Mouse (Mus musculus) stomach, embryonic 14.5 days (tissue): Measurements from ENCODE around the gene Eprs. TPM values are rescaled to one million over a fixed set of nuclear protein-coding genes. Genes with fewer than 3 reads are reported as not detected.

Experiments used
- ATAC-seq: fragments of 200-750 bp; cut with Nextera tagmentation; 2 replicates; pipeline ENCODE4 v1.8.0; 2017; ENCODE audit warnings: low read depth, moderate TSS enrichment; ENCODE audit not compliant: insufficient number of reproducible peaks, insufficient read depth, low FRiP score
- H3K27ac ChIP-seq: fragments of 300-500 bp; sonication (generic); 2 replicates; pipeline ENCODE4 v1.5.1; 2014; ENCODE audit warnings: mild to moderate bottlenecking, low read length, moderate library complexity, mixed read lengths
- H3K27me3 ChIP-seq: fragments of 300-500 bp; sonication (generic); 2 replicates; pipeline ENCODE4 v1.6.1; 2014; ENCODE audit warnings: low read length, control low read depth, mixed read lengths; ENCODE audit not compliant: control insufficient read depth, insufficient read depth
- H3K36me3 ChIP-seq: fragments of 300-500 bp; sonication (generic); 2 replicates; pipeline ENCODE4 v1.6.1; 2014; ENCODE audit warnings: mild to moderate bottlenecking, control low read depth, low read length, moderate library complexity, mixed read lengths; ENCODE audit not compliant: control insufficient read depth, insufficient read depth
- H3K4me1 ChIP-seq: fragments of 300-500 bp; sonication (generic); 2 replicates; pipeline ENCODE4 v1.6.1; 2014; ENCODE audit warnings: low read length, control low read depth, mixed read lengths; ENCODE audit not compliant: control insufficient read depth, insufficient read depth
- H3K4me2 ChIP-seq: fragments of 300-500 bp; sonication (generic); replicated peaks from 2 replicates; pipeline ENCODE4 v1.6.1; 2014; ENCODE audit warnings: low read depth, low read length, control low read depth
- H3K4me3 ChIP-seq: fragments of 300-500 bp; sonication (generic); 2 replicates; pipeline ENCODE4 v1.5.1; 2014; ENCODE audit warnings: low read depth, low read length, control low read depth
- H3K9ac ChIP-seq: fragments of 300-500 bp; sonication (generic); replicated peaks from 2 replicates; pipeline ENCODE4 v1.6.1; 2014; ENCODE audit warnings: low read depth, mild to moderate bottlenecking, control low read depth, low read length, moderate library complexity, mixed read lengths
- H3K9me3 ChIP-seq: fragments of 300-500 bp; sonication (generic); 2 replicates; pipeline ENCODE4 v1.6.1; 2016; ENCODE audit warnings: low read depth, low read length, control low read depth; ENCODE audit not compliant: control insufficient read depth
- WGBS: fragments of 180-500 bp; shearing (Covaris S2); extraction: QIAGEN DNeasy Blood & Tissue Kit; methylation state at CpG from one replicate; pipeline ENCODE4 v1.1.7; 2014; 5-methylcytosine and 5-hydroxymethylcytosine counted together
- polyA plus RNA-seq: library from polyadenylated mRNA; unstranded; fragments of >200 nt; fragmentation: Nextera tagmentation; extraction: Ambion mirVana; gene quantifications from 2 replicates; pipeline ENCODE4 v1.2.1, GENCODE M21; 2014

Eprs gene
- polyA plus RNA-seq, 1 experiment from 2014 or later: 167 TPM

- H3K4me3 ChIP-seq: no peak overlapping the region
- no peaks in the 10 kb centered on the region for H3K36me3 ChIP-seq
- no peak overlapping the region for H3K4me2 ChIP-seq
- peaks cover 25% of the 10 kb centered on the region for H3K27me3 ChIP-seq
- no peak for ATAC-seq
- no peaks in the 10 kb centered on the region for H3K9me3 ChIP-seq
- H3K4me1 ChIP-seq: peaks cover 4% of the 10 kb centered on the region; the same call in 1 of the 2 replicates
- H3K9ac ChIP-seq: no peak overlapping the region
- no peak overlapping the region for H3K27ac ChIP-seq
- 84% methylated on average over 9 of the region's 9 CpGs for WGBS
These were observed 93.5 kb downstream of the Eprs start for GRCm38 (mm10) chr1:185456327-185456726.

DNA sequence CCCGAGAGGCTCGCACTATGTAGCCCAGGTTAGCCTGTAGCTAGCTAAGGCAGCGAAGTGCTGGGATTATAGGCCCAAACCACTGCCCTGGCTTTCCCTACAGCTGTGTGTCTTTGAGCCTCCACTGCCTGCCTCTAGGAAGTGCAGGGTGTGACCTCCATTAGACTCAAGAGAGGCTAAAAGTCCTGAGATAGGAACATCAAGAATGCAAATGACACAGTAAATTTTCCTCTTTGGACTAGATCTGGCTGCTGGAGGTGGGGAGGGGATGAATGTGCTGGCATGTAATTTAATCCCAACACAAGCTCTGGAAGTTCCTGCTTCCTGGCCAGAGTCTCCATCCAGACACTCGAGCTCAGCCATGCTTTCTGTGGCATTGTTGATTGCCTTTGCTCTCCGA lies 97.3 kb downstream of the Eprs start:
- Histone ChIP-seq H3K4me1 (peaks cover 3% of the 10 kb centered on the region; the same call in 1 of the 2 replicates), H3K9me3 (no peaks in the 10 kb centered on the region), H3K9ac (no peak overlapping the region), H3K27ac (no peak overlapping the region), H3K27me3 (peaks cover 18% of the 10 kb centered on the region), H3K4me2 (no peak overlapping the region), H3K4me3 (no peak overlapping the region), H3K36me3 (no peaks in the 10 kb centered on the region)
- ATAC-seq: no peak
- 78% methylated on average over 5 of the region's 5 CpGs for WGBS

GRCm38 (mm10) chr1:185462889-185463288 lies 100.0 kb downstream of the Eprs start:
- no peak overlapping the region for H3K4me3 ChIP-seq
- ATAC-seq: no peak
- H3K9me3 ChIP-seq: no peaks in the 10 kb centered on the region
- H3K27ac ChIP-seq: no peak overlapping the region
- H3K27me3 ChIP-seq: no peaks in the 10 kb centered on the region
- H3K36me3 ChIP-seq: no peaks in the 10 kb centered on the region
- H3K9ac ChIP-seq: no peak overlapping the region
- no peaks in the 10 kb centered on the region for H3K4me1 ChIP-seq
- WGBS: 72% methylated on average over 5 of the region's 5 CpGs
- H3K4me2 ChIP-seq: no peak overlapping the region

DNA sequence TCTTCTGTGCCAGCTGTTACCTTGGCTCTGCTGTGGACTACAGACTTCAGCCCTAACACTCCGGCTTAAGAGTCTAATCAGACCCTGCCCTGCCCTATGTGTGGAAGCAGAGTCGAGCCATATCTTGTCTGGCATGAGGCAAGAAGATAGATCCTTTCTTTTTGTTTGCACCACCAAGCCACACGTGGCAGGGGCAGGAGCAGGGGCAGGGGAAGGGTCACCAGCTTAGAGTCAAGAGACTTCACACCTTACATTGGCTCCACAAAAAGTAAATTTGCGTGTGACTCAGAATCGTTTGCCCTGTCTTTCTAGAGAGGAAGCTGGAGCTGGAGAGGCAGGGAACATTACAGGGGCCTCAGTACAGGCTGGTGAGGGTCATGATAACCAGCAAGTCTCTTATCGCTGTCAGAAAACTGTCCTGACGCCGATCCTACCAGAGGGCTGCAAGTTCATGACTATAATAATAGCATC lies 106.7 kb downstream of the Eprs start:
- ATAC-seq: no peak
- Histone ChIP-seq H3K27ac (no peak overlapping the region), H3K9ac (no peak overlapping the region), H3K9me3 (no peaks in the 10 kb centered on the region), H3K4me2 (no peak overlapping the region), H3K4me1 (no peaks in the 10 kb centered on the region), H3K4me3 (no peak overlapping the region), H3K36me3 (no peaks in the 10 kb centered on the region), H3K27me3 (no peaks in the 10 kb centered on the region)
- 57% methylated on average over 8 of the region's 8 CpGs for whole genome bisulfite sequencing

DNA sequence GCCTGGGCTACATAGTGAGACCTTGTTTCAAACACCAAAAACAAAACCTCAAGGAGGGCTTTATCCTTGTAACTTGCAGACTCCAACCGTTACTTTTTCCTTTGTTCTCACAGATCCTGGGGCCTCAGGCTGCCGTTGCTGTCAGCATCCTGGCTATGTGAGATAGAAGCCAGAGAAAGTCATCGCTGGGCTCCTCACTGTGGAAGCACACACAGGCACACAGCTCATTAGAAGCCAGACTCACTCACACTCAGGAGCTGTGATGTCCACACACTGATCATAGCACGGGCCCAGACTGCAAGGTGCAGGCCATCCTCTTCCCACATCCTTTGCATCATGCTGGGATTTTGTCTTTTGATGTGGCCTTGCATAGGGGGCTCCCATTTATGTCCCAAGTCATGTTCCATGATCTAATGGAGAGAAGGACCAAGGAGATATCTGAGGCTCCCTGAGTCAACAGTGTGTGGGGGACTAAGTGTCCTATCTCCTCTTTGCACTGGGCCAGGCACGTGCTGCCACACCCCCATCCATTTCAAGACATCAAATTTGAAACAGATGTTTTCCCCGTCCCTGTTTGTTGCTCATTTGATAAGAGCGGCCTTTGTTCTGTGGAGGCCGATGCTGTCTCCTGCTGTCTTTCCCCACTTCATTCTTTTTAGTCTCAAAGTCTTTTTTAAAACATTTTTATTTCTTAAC lies 109.3 kb downstream of the Eprs start:
- Histone ChIP-seq H3K9me3 (no peaks in the 10 kb centered on the region), H3K9ac (no peak overlapping the region), H3K4me2 (no peak overlapping the region), H3K4me3 (no peak overlapping the region), H3K36me3 (no peaks in the 10 kb centered on the region), H3K27me3 (no peaks in the 10 kb centered on the region), H3K27ac (no peak overlapping the region), H3K4me1 (no peaks in the 10 kb centered on the region)
- WGBS: 53% methylated on average over 8 of the region's 8 CpGs
- ATAC-seq: peak; percentile 84; the same call in 1 of the 2 replicates

DNA sequence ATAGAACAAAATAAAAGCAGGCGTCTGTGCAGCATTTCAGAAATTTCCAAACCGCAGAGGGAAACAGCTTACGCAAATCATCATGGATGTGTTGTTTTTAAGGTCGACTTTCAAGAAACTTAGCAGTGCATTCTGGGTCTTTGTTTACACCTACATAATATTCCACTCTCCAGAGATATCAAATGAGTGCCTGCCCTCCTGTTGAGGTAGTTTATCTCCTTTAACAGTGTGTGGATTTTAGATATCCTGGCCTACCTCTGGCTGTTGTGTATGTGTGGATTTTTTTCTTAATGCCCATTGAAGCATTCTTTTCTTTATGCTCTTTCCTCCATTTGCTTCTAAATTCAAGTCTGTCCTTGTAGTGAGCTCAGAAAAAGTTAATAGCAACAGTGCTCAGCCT lies 109.9 kb downstream of the Eprs start:
- no peak overlapping the region for H3K4me3 ChIP-seq
- ATAC-seq: no peak
- H3K36me3 ChIP-seq: no peaks in the 10 kb centered on the region
- no peak overlapping the region for H3K27ac ChIP-seq
- H3K4me2 ChIP-seq: no peak overlapping the region
- WGBS: 89% methylated on average over 4 of the region's 4 CpGs
- no peaks in the 10 kb centered on the region for H3K4me1 ChIP-seq
- H3K9ac ChIP-seq: no peak overlapping the region
- no peaks in the 10 kb centered on the region for H3K27me3 ChIP-seq
- no peaks in the 10 kb centered on the region for H3K9me3 ChIP-seq

DNA sequence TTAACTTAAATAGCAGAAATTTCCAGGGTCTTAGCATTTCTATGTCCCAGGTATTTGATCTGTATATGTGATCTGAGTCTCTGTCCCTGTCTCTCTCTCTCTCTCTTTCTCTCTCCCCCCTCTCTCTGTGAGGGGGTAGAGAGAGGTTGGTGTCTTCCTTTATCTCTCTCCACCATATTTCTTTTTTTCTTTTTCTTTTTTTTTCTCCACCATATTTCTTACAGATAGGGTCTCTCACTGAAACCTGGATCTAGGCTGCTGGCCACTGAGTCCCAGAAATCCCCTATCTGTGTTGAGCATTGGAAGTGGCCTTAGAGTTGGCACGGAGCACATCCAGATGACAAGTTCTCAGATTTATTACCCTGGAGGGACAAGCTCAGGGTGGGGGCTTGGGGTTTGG lies 110.6 kb downstream of the Eprs start:
- Histone ChIP-seq H3K9ac (no peak overlapping the region), H3K4me3 (no peak overlapping the region), H3K9me3 (no peaks in the 10 kb centered on the region), H3K36me3 (no peaks in the 10 kb centered on the region), H3K4me2 (no peak overlapping the region), H3K27ac (no peak overlapping the region), H3K27me3 (no peaks in the 10 kb centered on the region), H3K4me1 (no peaks in the 10 kb centered on the region)
- no peak for ATAC-seq
- WGBS: 86% methylated on average over 1 of the region's 1 CpGs
